Mouse (Mus musculus) naive thymus-derived CD4-positive, alpha-beta T cell, adult 2 months (primary cell): ENCODE measurements around the gene Krtap3-1.

Experiments used
- DNase-seq: peaks from one replicate; pipeline ENCODE4 v3.0.0-alpha.2; 2011; ENCODE audit warnings: low read depth

Krtap3-1 gene

DNA sequence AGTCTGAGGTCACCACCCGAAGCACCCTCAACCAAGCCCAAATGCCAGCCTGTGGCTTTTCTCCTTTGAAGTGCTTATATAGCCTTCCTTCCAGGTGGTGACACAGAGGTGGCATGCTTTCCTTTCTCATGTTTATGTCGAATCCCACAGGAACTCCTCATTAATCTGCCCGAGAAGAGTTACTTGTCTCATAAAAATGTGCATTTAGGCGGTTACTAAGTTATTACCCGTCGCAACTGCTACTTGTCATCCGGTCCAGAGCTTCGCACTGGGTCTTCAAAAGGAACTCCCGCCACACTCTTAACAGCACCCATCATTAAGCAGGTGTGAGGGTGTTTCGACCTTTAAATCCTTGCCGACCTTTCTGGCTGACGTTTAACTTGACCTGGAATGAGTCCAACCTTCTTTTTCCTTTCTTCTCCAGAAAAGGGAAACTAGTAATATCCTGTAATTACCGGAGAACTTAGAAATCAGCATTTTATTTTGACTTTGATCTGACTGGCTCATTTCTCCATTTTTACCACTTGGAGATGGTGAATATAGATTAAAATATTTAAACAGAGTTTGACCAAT lies 45.1 kb downstream of the Krtap3-1 start, which contains the start of gene Krt39:
Gene Krt39 (minus strand): TSS at position 51 of the 573 bp plus-strand sequence.
- DNase-seq = no peak
